Mouse (Mus musculus) adrenal gland, postnatal 25 days (tissue): Measurements from ENCODE around the gene Gm27027. TPM values are rescaled to one million over a fixed set of nuclear protein-coding genes. Genes with fewer than 3 reads are reported as not detected.

Source experiments
- DNase-seq: peaks from one replicate; pipeline ENCODE4 v3.0.0; 2021; ENCODE audit warnings: mixed read lengths
- long read RNA-seq: library from polyadenylated mRNA; stranded (forward); transcript quantifications from one replicate; pipeline ENCODE4 v2.0.0, GENCODE M21; 2021
- total RNA-seq: library from RNA; stranded (reverse); gene quantifications from 2 replicates; pipeline ENCODE4 v1.2.3, GENCODE M21; 2021

The Gm27027 gene
- total RNA-seq = not detected in 2 replicates
- long read RNA-seq = 0 reads

- DNase-seq = no peak
Measured at GRCm38 (mm10) chr2:93996254-93996653, at the start of gene Gm27027. Gm27027 (minus strand) TSS chr2:93996354.

- no peak for DNase-seq
Measured at GRCm38 (mm10) chr2:94045411-94046090, 49.4 kb upstream of the Gm27027 start.

GRCm38 (mm10) chr2:94044174-94044573 is 48.0 kb upstream of the Gm27027 start:
- DNase-seq = no peak

- no peak for DNase-seq
Measured at GRCm38 (mm10) chr2:94043662-94044061, 47.5 kb upstream of the Gm27027 start.

- no peak for DNase-seq
Measured at GRCm38 (mm10) chr2:94042461-94042860, 46.3 kb upstream of the Gm27027 start.

- DNase-seq = no peak
Measured at GRCm38 (mm10) chr2:94040391-94041125, 44.4 kb upstream of the Gm27027 start.

GRCm38 (mm10) chr2:94035428-94036331 is 39.5 kb upstream of the Gm27027 start:
- peak; percentile 59 for DNase-seq

- DNase-seq = no peak
Measured at GRCm38 (mm10) chr2:94030602-94031001, 34.4 kb upstream of the Gm27027 start.

- DNase-seq = no peak
Measured at GRCm38 (mm10) chr2:94024637-94025036, 28.5 kb upstream of the Gm27027 start.

GRCm38 (mm10) chr2:94010335-94011291 is 14.5 kb upstream of the Gm27027 start, which contains the start of gene Alkbh3:
Alkbh3 (minus strand) TSS chr2:94010807.
- DNase-seq = peak; percentile 91

GRCm38 (mm10) chr2:94002331-94002730 is 6.2 kb upstream of the Gm27027 start:
- DNase-seq = peak; percentile 86

- no peak for DNase-seq
Measured at GRCm38 (mm10) chr2:94001918-94002317, 5.8 kb upstream of the Gm27027 start.

- no peak for DNase-seq
Measured at GRCm38 (mm10) chr2:94001411-94001810, 5.3 kb upstream of the Gm27027 start.

GRCm38 (mm10) chr2:93992810-93993209 is 3.3 kb downstream of the Gm27027 start:
- DNase-seq = no peak

GRCm38 (mm10) chr2:93992259-93992658 is 3.9 kb downstream of the Gm27027 start:
- DNase-seq = no peak

- no peak for DNase-seq
Measured at GRCm38 (mm10) chr2:93991336-93991735, 4.8 kb downstream of the Gm27027 start.

- DNase-seq = no peak
Measured at GRCm38 (mm10) chr2:93988440-93988839, 7.7 kb downstream of the Gm27027 start.

GRCm38 (mm10) chr2:93982457-93983235 is 13.5 kb downstream of the Gm27027 start:
- DNase-seq = no peak

GRCm38 (mm10) chr2:93979249-93980120 is 16.7 kb downstream of the Gm27027 start:
- peak; percentile 68 for DNase-seq
